Mouse (Mus musculus) retina, postnatal 7 days (tissue): Measurements from ENCODE around the gene Ankrd10.
"Not testable (repeated sequence)": the region's sequence is repeated elsewhere in the genome, so short reads cannot be mapped to it uniquely, and the experiment has no call there.

Experiments
- DNase-seq: peaks from one replicate; pipeline ENCODE4 v3.0.0-alpha.2; 2012; ENCODE audit warnings: low read depth, low spot score

The Ankrd10 gene

DNA sequence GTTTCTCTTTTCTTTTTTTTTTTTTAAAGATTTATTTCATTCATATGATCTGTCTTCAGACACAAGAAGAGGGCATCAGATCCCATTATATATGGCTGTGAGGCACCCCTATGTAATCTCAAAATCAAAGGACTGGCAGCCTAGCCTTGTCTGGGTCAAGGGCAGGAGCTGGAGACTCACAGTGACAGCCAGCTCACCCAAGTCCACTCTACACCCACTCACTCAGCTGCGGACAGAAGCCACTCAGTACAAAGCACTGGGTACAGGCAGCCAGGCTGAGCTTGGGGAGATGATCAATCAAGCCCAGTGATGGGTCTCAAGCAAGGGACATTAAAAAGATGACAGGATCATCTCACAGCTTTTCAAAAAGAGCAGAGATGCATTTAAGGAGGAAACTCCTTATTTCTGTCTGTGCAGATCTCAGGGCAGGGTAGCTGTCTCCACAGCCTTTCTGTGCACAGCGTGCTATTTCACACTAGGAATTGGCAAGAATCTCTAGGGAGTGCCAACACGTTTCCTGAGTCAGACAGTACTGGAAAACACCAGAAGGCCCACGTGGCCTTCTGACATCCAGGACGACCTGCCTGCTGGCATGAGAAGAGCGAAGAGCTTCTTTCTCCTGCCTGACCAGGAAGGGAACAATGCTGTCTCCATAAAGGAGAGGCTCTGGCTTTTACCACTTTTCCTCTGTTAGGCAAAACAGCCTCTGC is 21.3 kb downstream of the Ankrd10 start:
- no peak for DNase-seq

GRCm38 (mm10) chr8:11608848-11609247 is 26.7 kb downstream of the Ankrd10 start:
- DNase-seq: no peak

DNA sequence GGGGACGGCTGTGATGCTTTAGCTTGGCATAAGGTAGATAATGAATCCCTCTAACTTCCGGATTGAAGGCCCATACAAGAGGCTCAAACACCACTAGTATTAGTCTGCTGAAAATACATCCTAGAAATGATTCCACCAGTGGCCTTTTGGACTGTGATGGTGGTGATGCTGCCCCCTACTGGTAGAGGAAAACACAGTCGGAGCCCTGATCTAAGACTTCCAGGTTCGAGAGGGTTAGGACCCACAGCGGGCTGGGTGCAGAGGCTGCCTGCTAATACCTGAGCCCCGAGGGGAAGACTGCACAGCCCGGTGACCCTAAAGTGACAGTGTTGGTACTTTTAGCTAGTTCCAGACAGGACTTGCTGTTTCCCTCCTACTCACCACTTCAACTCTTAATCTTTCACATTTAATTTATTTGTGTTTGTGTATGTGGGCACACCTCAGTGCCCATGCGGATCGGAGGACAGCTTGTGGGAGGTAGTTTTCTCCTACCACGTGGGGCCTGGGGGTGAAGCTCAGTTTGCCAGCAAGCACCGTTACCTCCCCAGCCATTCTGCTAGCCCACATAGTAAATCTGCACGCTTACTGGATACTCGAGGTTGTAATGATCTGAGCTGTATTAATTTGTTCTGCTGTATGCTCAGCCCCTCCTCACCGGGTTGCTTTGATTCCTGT is 33.4 kb downstream of the Ankrd10 start:
- peak; percentile 67 for DNase-seq

- no peak for DNase-seq
These were observed 35.1 kb downstream of the Ankrd10 start for GRCm38 (mm10) chr8:11600301-11600951.

DNA sequence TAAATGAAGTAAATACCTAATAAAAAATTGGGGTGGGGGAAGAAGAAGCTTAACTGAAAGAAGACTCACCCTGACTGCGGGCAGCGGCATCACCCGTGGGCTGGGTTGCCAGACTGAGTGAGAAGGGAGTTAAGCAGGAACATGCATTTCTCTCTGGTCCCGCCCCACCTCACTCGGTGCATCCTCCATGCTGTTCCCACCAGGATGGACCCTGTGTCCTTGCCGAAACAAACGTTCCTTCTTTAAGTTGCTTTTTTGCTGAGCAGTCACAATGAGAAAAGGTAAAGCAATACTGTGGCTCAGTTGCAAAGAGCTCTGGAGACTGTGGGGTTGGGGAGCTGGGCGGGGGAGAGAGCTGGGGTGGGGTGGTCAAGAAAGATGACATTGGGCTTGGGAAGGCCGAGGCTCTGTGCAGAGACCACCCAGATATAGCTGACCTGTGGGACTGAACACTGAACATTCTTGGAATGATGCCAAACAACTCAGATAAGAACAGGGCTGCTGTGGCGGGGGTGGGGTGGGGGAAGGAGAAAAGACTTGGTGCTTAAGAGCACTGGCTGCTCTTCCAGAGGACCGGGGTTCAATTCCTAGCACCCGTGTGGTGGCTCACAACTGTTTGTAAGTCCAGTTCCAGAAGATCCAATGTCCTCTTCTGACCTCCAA is 42.2 kb downstream of the Ankrd10 start:
- DNase-seq: no peak

GRCm38 (mm10) chr8:11592296-11592695 is 43.3 kb downstream of the Ankrd10 start:
- DNase-seq: no peak

- no peak for DNase-seq
These were observed 43.7 kb downstream of the Ankrd10 start for GRCm38 (mm10) chr8:11591837-11592236.

DNA sequence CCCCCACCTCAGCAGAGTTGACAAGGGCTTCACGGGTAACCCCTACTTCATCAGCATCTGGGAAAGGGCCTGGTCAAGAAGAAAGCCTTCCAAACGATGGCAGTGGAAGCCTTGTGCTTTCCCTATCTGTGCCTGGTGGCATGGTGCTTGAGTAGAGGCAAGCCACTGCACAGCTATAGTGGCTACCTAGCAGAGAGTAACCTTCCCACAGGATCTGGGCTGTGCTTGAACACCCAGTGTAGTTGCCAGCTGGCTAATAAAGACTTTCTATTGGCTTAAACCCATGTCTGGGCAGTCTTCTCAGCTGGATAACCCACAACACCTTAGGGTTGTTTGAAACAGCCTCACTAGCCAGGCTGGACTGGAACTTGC is 49.2 kb downstream of the Ankrd10 start:
- no peak for DNase-seq

DNA sequence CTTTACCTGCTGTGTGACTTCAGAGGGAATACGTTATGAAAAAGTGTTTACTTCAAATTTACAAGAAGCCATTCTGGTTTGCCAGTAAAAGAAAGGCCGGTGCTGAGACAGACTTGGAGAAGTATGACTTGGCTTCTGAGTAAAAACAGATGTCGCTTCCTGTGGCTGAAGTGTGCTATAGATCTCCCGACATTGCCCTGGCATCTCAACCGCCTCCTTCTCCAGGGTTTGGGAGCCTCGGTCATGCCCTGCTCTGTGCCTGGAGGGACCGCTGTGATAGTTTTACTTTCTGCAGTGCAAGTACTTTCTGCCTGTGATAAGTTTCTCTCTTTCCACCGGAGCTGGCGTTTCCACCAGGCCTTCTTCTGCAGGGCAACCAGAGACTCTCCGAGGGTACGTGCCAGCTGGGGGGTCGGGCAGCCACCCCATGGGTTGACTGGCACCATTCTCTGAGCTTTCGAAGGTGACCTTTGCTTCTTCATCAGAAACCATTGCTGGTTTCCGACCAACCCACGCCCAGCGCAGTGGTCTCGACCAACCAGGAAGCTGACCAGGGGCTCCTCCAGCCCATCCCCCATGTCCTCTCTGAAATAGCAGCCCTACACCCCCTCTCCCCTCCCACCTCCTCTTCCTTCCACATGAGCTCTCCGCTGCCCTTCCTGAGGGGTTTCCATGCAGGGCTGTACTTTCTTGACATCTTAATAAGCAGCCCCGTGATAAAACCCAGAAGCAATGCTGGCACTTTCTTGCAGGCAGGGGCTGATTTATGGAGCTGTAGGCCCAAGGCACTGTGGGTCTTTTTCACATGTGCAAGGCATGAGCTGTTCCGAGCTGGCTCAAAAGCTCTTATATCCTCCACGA is 49.8 kb downstream of the Ankrd10 start:
- no peak for DNase-seq

DNA sequence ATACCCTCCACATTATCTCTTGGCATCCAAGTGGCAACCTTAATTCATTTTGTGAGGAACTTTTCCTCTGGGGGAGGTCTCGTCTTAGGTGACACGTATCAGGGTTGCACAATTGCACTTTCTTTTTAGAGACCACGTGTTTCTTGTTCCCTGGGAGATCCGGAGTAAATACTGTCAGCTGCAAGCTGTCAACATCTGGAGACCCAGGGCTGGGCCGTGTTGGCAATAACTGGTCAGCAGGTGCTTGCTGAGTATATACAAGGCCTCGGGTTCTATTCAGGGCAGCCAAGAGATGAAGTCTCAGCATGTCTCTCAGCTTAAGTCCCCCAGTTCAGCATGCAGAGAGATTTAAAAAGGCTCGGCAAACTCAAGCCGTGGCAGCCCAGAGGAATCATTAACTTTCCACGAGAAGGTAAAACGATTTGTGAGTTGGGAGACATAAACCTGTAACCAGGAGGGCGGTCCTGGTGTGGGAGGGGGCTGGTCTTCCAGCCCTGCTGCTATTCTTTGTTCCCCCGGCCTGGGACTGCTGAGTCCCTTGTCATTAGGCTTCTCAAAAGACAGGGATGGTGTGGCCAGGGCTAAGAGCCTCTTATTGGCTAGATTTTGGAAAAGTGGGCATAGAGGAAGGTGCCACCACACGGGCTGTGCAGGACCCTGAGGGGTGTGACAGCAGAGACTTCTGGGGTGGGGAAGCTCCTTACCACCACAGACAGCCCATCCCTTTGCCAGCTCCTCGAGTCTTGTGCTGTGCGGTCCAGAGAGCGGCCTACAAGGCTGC is 59.8 kb downstream of the Ankrd10 start:
- DNase-seq: no peak

GRCm38 (mm10) chr8:11574911-11575603 is 60.5 kb downstream of the Ankrd10 start:
- DNase-seq: no peak

GRCm38 (mm10) chr8:11572428-11572827 is 63.1 kb downstream of the Ankrd10 start:
- DNase-seq: no peak

DNA sequence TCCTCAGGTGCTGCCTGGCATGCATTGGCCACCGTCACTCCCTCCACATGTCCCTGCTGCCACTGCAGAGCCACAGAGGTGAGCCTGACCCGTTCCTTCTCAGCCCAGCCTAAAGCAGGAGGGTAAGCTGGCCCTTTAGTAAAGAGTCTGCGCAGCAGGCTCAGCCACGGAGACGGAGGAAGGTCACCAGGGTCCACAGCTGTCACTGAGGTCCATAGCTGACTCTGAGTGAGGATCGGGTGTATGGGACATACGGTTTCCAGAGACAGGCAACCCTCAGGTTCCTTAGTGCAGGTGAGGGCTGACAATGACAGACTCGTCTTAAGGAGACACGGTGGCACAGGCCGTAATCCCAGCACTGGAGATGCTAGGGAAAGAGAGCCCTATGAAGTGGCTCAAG is 63.6 kb downstream of the Ankrd10 start:
- DNase-seq: no peak

GRCm38 (mm10) chr8:11570742-11571141 is 64.8 kb downstream of the Ankrd10 start:
- no peak for DNase-seq

GRCm38 (mm10) chr8:11569260-11570097 is 66.1 kb downstream of the Ankrd10 start:
- DNase-seq: no peak

GRCm38 (mm10) chr8:11568193-11568592 is 67.4 kb downstream of the Ankrd10 start:
- DNase-seq: not testable (repeated sequence)

DNA sequence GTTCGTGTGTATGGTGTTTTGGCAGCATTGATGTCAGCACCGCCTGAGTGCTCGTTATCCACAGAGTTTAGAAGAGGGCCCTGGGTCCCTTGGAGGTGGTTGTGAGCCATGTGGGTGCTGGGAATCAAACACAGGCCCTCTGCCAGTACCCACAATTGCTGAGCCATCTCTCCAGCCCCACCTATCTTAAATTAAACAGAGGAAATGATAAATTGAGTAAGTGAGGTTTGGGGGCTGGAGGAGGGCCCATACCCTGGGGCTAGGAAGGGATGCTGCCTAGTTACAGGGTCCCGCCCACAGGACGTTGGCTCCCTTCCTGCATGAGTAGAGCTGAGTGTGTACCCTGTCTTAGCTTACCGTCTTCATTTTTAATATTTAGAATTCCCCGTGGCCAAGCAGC is 70.8 kb downstream of the Ankrd10 start:
- no peak for DNase-seq

- no peak for DNase-seq
These were observed 71.3 kb downstream of the Ankrd10 start for GRCm38 (mm10) chr8:11564236-11564635.
